Mouse (Mus musculus) myocyte (in vitro differentiated cells): ENCODE results near the gene Samd1. TPM values are rescaled to one million over a fixed set of nuclear protein-coding genes. Genes with fewer than 3 reads are reported as not detected.

ENCODE experiments used
- H3K27me3 ChIP-seq: one replicate; pipeline ENCODE4 v1.6.1; 2011; ENCODE audit not compliant: control insufficient read depth, insufficient read depth, insufficient read length
- H3K36me3 ChIP-seq: one replicate; pipeline ENCODE4 v1.6.1; 2011; ENCODE audit not compliant: control insufficient read depth, insufficient read depth
- H3K4me2 ChIP-seq: one replicate; pipeline ENCODE4 v1.6.1; 2011; ENCODE audit warnings: low read depth, control low read depth
- H3K4me3 ChIP-seq: one replicate; pipeline ENCODE4 v1.5.1; 2011; ENCODE audit warnings: mild to moderate bottlenecking, control low read depth, moderate library complexity
- H3K79me2 ChIP-seq: one replicate; pipeline ENCODE4 v1.6.1; 2011; ENCODE audit not compliant: control insufficient read depth, insufficient read depth
- H3ac ChIP-seq: one replicate; pipeline ENCODE4 v1.6.1; 2011; ENCODE audit not compliant: control insufficient read depth, insufficient read length
- CEBPB ChIP-seq: IDR thresholded peaks from 2 replicates; pipeline ENCODE4 v1.6.1; 2011; ENCODE audit warnings: mild to moderate bottlenecking, moderate library complexity; ENCODE audit not compliant: poor library complexity, insufficient read depth, severe bottlenecking
- E2F4 ChIP-seq: IDR thresholded peaks from one replicate; pipeline ENCODE4 v1.6.1; 2011; ENCODE audit warnings: mild to moderate bottlenecking, control low read depth, moderate library complexity; ENCODE audit not compliant: insufficient read depth
- MAX ChIP-seq: IDR thresholded peaks from one replicate; pipeline ENCODE4 v1.6.1; 2011; ENCODE audit warnings: low read depth, mild to moderate bottlenecking, control low read depth
- MYOD1 ChIP-seq, 3 experiments: IDR thresholded peaks; one replicate each; pipeline ENCODE4 v1.6.1; 2011; ENCODE audit warnings: control low read depth in 2 of 3, low read depth in 2 of 3, mild to moderate bottlenecking in 2 of 3, moderate library complexity in 1 of 3; ENCODE audit not compliant: insufficient read length in 2 of 3, control insufficient read depth in 1 of 3
- MYOG ChIP-seq, 3 experiments: IDR thresholded peaks; one replicate each; pipeline ENCODE4 v1.6.1; 2011; ENCODE audit warnings: control low read depth in 2 of 3, low read depth in 2 of 3, mild to moderate bottlenecking in 2 of 3; ENCODE audit not compliant: insufficient read length in 2 of 3, control insufficient read depth in 1 of 3, insufficient read depth in 1 of 3
- POLR2A ChIP-seq: IDR thresholded peaks from one replicate; pipeline ENCODE4 v1.6.1; 2011; ENCODE audit warnings: low read depth, mild to moderate bottlenecking, control low read depth, moderate library complexity; ENCODE audit not compliant: insufficient read length
- POLR2AphosphoS2 ChIP-seq: IDR thresholded peaks from one replicate; pipeline ENCODE4 v1.6.1; 2011; ENCODE audit warnings: low read depth, control low read depth; ENCODE audit not compliant: insufficient read length
- REST ChIP-seq: IDR thresholded peaks from one replicate; pipeline ENCODE4 v1.6.1; 2011; ENCODE audit warnings: mild to moderate bottlenecking, control low read depth, moderate library complexity; ENCODE audit not compliant: insufficient read depth, insufficient read length
- SRF ChIP-seq: IDR thresholded peaks from one replicate; pipeline ENCODE4 v1.6.1; 2011; ENCODE audit warnings: low read depth; ENCODE audit not compliant: control insufficient read depth, insufficient read length
- TCF12 ChIP-seq: IDR thresholded peaks from one replicate; pipeline ENCODE4 v1.6.1; 2011; ENCODE audit warnings: mild to moderate bottlenecking, control low read depth; ENCODE audit not compliant: poor library complexity, insufficient read depth, severe bottlenecking
- TCF3 ChIP-seq: IDR thresholded peaks from one replicate; pipeline ENCODE4 v1.6.1; 2011; ENCODE audit warnings: low read depth, control low read depth; ENCODE audit not compliant: insufficient read length
- USF1 ChIP-seq: IDR thresholded peaks from one replicate; pipeline ENCODE4 v1.6.1; 2011; ENCODE audit warnings: low read depth, mild to moderate bottlenecking, control low read depth, moderate library complexity
- polyA plus RNA-seq: library from polyadenylated mRNA; unstranded; fragments of >200 nt; fragmentation: generic; extraction: Trizol; gene quantifications from one replicate; pipeline ENCODE4 v1.2.1, GENCODE M21; 2012; ENCODE audit warnings: missing spikeins

Gene Samd1
- polyA plus RNA-seq, 1 experiment = 30.6 TPM

DNA sequence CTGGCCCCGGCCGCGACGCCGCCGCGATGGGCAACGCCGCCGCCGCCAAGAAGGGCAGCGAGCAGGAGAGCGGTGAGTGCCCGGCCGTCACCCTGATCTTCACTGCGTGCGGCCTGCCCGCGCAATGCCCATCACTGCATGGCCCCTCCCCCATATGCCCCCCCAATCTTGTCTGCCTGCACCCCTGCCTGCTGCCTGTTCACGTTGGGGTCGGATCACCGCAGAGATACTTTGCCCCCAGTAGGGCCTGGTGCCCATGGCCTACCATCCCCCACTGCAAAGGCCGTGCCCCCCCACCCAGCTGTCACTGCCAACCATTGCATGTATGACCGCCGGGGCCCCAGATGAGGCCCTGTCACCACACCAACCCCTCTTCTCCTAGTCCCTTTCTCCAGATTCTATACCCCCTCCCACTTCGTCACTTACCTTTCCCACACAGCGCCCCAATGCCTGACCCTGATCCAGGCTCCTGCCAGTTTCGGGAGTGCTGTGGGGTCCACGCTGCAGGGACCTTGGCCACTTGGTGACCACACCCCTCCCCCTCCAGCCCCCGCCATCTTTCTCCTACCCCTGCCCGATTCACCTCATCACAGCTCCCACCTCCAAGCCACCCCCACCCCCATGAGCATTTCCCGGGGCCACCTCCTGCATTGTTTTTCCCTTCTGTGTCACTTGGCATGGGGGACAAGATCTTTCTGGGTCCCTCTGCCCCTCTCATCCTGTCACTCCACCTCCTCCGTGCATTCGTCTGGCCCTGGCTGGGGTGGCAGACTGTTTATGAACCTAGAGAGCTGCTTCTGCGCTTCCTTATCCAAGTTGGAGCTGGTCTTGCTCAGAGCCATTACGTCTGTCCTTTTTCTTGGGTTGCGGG, 24.1 kb upstream of the Samd1 start:
- Histone ChIP-seq H3K36me3 (no peaks in the 10 kb centered on the region), H3K4me2 (peak overlapping the region; percentile 90), H3K79me2 (peaks cover 48% of the 10 kb centered on the region), H3K4me3 (peak overlapping the region; percentile 82), H3K27me3 (no peaks in the 10 kb centered on the region), H3ac (peak overlapping the region; percentile 98)
- TF ChIP-seq E2F4 (no peak), MAX (no peak), TCF3 (peak; percentile 18), USF1 (no peak), POLR2A (no peak), REST (no peak), TCF12 (no peak), POLR2AphosphoS2 (peak; percentile 53), MYOD1 (IDR thresholded peaks at IDR 0.05; ENCODE audit: control insufficient read depth in 1 of 3, insufficient read length in 2 of 3, low read depth in 2 of 3) (peak in 2 of 3 experiments; percentile 86 to 89), SRF (no peak), MYOG (IDR thresholded peaks at IDR 0.05; ENCODE audit: control insufficient read depth in 1 of 3, insufficient read depth in 1 of 3, insufficient read length in 2 of 3, low read depth in 2 of 3) (peak in 1 of 3 experiments; percentile 74), CEBPB (no peak)

DNA sequence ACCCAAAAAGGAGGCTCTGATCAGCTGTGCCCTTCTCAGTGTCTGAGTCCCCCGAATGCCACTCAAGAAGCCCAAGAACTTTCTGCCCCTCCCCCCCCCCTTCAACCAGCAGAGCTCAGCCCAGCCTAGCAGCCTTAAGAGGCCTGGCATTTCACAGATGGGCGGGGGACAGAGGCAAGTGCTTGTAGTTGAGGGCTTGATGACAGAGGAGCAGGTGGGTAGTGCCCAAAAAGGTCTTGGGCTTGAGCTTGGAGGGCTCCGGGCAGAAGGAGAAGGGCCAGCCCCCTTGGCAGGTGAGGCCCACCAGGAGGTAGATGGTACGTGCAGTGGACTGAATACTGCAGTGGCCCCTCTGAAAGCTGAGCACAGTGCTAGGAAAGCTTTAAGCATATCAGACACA, 23.0 kb upstream of the Samd1 start:
- Histone ChIP-seq H3ac (no peak overlapping the region), H3K36me3 (no peaks in the 10 kb centered on the region), H3K4me2 (peak overlapping the region; percentile 90), H3K79me2 (peaks cover 56% of the 10 kb centered on the region), H3K27me3 (no peaks in the 10 kb centered on the region), H3K4me3 (peak overlapping the region; percentile 82)
- TF ChIP-seq MYOG (IDR thresholded peaks at IDR 0.05; ENCODE audit: control insufficient read depth in 1 of 3, insufficient read depth in 1 of 3, insufficient read length in 2 of 3, low read depth in 2 of 3) = peak in 1 of 3 experiments; percentile 18
- TF ChIP-seq TCF3 = no peak
- no peak for TF ChIP-seq POLR2A

DNA sequence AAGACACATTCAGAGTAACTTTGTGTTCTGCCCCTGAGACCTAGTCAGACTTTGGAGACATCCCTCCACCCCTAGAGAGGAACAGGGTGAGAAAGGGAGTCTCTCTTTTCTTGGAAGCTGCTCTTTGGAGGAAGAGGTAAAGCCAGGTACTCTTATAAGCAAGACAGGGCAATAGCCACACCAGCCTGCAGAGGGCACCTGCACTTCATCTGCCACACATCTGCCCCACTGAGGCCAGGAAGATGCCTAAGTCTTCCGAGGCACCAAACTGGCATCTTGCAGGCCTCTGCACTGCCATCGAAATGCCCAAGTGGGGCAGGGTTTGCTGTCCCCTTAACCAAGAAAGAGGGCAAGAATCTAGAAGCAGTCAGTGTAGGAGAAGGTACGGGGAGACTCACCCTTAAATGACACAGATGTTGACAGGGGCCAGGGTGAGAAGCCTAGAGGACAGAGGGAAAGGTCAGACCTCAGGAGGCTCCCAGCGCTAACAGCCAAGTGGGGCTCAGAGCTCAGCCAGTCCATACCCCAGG, 21.3 kb upstream of the Samd1 start:
- Histone ChIP-seq H3K36me3 (no peaks in the 10 kb centered on the region), H3ac (no peak overlapping the region), H3K79me2 (peaks cover 56% of the 10 kb centered on the region), H3K4me3 (no peak overlapping the region), H3K4me2 (no peak overlapping the region), H3K27me3 (no peaks in the 10 kb centered on the region)
- TF ChIP-seq MYOG (IDR thresholded peaks at IDR 0.05; ENCODE audit: control insufficient read depth in 1 of 3, insufficient read depth in 1 of 3, insufficient read length in 2 of 3, low read depth in 2 of 3) = no peak
- TF ChIP-seq POLR2AphosphoS2 = peak; percentile 20
- no peak for TF ChIP-seq TCF3

DNA sequence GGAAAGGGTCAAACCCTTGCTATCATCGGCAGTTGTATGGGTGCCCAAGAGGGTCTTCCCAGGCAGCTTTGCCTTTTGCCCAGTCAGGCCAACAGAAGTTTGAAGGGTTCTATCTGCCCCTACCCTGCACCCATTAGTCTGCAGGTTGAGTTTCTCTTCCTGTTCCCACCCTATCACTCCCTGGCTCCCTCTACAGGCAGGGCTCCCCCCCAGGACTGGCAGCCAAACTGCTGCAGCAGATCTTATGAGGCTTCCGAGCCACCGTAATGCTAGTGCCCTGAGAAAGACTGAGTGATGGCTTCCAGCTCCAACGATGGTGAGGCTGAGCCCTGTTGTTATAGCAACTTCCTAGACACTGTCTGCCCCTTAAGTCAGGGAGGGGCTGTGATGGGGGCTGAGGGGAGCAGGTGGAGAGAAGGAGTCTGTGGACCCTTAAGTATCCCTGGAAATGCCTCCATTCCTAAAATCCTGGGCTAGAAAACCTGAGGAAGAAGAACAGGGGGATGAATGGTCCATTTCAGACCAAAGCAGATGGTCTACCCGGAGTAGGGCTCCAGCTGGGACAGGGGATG, 20.6 kb upstream of the Samd1 start:
- H3K27me3 ChIP-seq = no peaks in the 10 kb centered on the region
- peak overlapping the region; percentile 34 for H3K4me2 ChIP-seq
- TF ChIP-seq SRF = no peak
- TF ChIP-seq MAX = no peak
- no peak overlapping the region for H3K4me3 ChIP-seq
- H3K36me3 ChIP-seq = no peaks in the 10 kb centered on the region
- H3K79me2 ChIP-seq = peaks cover 56% of the 10 kb centered on the region
- H3ac ChIP-seq = no peak overlapping the region

DNA sequence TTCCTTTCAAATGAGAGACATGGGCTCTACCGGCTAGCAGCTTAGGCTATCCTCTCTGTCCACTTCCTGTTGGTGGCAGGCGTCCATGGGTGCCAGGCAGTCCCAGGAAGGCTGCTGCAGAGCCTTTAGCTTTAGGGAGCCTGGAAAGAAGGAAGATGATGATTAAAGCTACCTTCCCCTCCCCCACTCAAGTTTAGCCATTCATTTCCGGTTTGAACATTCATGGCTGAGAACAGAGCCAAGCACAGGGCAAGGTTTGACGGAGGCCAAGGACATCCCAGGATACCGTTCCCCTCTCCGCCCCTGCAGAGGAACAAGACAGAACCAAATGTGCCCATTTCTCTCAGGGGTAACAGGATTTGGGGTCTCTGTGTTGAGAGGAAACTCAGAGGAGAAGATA, 19.8 kb upstream of the Samd1 start:
- Histone ChIP-seq H3K4me3 (no peak overlapping the region), H3K27me3 (no peaks in the 10 kb centered on the region), H3K79me2 (peaks cover 56% of the 10 kb centered on the region), H3K4me2 (peak overlapping the region; percentile 34), H3K36me3 (no peaks in the 10 kb centered on the region), H3ac (no peak overlapping the region)
- TF ChIP-seq REST (no peak), MYOG (IDR thresholded peaks at IDR 0.05; ENCODE audit: control insufficient read depth in 1 of 3, insufficient read depth in 1 of 3, insufficient read length in 2 of 3, low read depth in 2 of 3) (no peak), POLR2AphosphoS2 (no peak)

DNA sequence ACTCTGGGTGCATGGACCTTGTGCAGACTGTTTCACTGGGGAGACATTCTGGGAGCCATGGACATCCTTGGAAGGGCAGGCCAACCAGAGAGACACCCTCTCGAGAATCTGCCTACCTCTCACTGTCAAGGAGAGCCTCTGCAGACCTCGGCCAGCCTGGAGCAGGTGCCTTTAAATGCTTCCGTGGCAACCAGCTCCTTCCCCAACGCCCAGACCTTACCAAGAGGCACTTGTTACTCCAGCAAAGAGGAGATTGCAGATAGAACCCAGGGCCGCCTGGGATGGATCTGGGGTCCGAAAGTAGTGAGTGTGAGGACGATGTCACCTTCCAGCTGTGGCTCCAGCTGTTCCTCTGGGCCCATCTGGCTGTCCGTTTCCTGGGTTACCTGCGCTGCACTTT, 19.3 kb upstream of the Samd1 start:
- TF ChIP-seq CEBPB = no peak
- no peak for TF ChIP-seq POLR2AphosphoS2
- no peak for TF ChIP-seq TCF12
- TF ChIP-seq TCF3 = no peak
- TF ChIP-seq REST = no peak
- TF ChIP-seq POLR2A = no peak
- TF ChIP-seq E2F4 = no peak
- TF ChIP-seq USF1 = no peak
- no peak for TF ChIP-seq SRF
- no peak for TF ChIP-seq MYOG (IDR thresholded peaks at IDR 0.05; ENCODE audit: control insufficient read depth in 1 of 3, insufficient read depth in 1 of 3, insufficient read length in 2 of 3, low read depth in 2 of 3)
- no peak for TF ChIP-seq MAX
- no peak for TF ChIP-seq MYOD1 (IDR thresholded peaks at IDR 0.05; ENCODE audit: control insufficient read depth in 1 of 3, insufficient read length in 2 of 3, low read depth in 2 of 3)
- H3K79me2 ChIP-seq = peaks cover 56% of the 10 kb centered on the region
- H3K36me3 ChIP-seq = no peaks in the 10 kb centered on the region
- no peaks in the 10 kb centered on the region for H3K27me3 ChIP-seq
- no peak overlapping the region for H3K4me2 ChIP-seq
- no peak overlapping the region for H3K4me3 ChIP-seq
- H3ac ChIP-seq = no peak overlapping the region
